ENCODE assay signal across 8 mouse cellular contexts in genomic region chr1:118759141-118759932, GRCm38 (mm10).
DNase-seq lines count a peak whose midpoint lies in the region; ATAC-seq and TF ChIP-seq lines count a peak whose summit lies in the region.

No protein-coding gene starts in this region.

- no peaks in the 10 kb centered on the region for H3K27me3 ChIP-seq in thymus, adult 2 months (ENCODE audit: control insufficient read depth, insufficient read depth, low read length)
- H3K27me3 ChIP-seq in heart, embryonic 10.5 days (ENCODE audit: insufficient read depth, poor library complexity, severe bottlenecking), result 0 out of 2 replicates have a peak, but pooled peaks cover 7% of the 10 kb centered on the region
- no peaks in the 10 kb centered on the region for H3K27me3 ChIP-seq in kidney, embryonic 16.5 days (ENCODE audit: insufficient read depth, low read length)
- H3K27me3 ChIP-seq in limb, embryonic 14.5 days (ENCODE audit: control insufficient read depth, insufficient read depth, low read length), result no peaks in the 10 kb centered on the region
- no peaks in the 10 kb centered on the region for H3K27me3 ChIP-seq in neural tube, embryonic 12.5 days (replicated peaks)

- H3K4me1 ChIP-seq in thymus, adult 2 months (replicated peaks; ENCODE audit: control insufficient read depth, insufficient read depth, low read length), result no peaks in the 10 kb centered on the region
- H3K4me1 ChIP-seq in heart, embryonic 10.5 days, result peaks cover 12% of the 10 kb centered on the region; the same call in 1 of the 2 replicates
- peaks cover 13% of the 10 kb centered on the region for H3K4me1 ChIP-seq in kidney, embryonic 16.5 days (ENCODE audit: insufficient read depth, low read length)
- peaks cover 3% of the 10 kb centered on the region; the same call in 1 of the 2 replicates for H3K4me1 ChIP-seq in limb, embryonic 14.5 days (ENCODE audit: control insufficient read depth, insufficient read depth, low read length)
- no peaks in the 10 kb centered on the region for H3K4me1 ChIP-seq in neural tube, embryonic 12.5 days

- peak; percentile 61 for DNase-seq in thymus, adult 2 months
- DNase-seq in thymus, adult 18-20 months, result no peak
- DNase-seq in embryo, embryonic 9.5 days (ENCODE audit: extremely low spot score), result peak; percentile 82
- DNase-seq in heart, embryonic 10.5 days (ENCODE audit: low spot score), result peak; percentile 83
- peak; percentile 80 for DNase-seq in limb, embryonic 14.5 days (ENCODE audit: low spot score)
- peak; percentile 77 for DNase-seq in testis, postnatal 14 days (ENCODE audit: low spot score)

- peak; percentile 50 for ATAC-seq in kidney, embryonic 16.5 days (ENCODE audit: low FRiP score, low TSS enrichment)
- ATAC-seq in limb, embryonic 14.5 days (ENCODE audit: low FRiP score, low read depth), result peak; percentile 79
- ATAC-seq in neural tube, embryonic 12.5 days (ENCODE audit: low FRiP score, low read depth), result peak; percentile 85

- H3K36me3 ChIP-seq in thymus, adult 2 months (ENCODE audit: control insufficient read depth, insufficient read depth, low read length), result no peaks in the 10 kb centered on the region
- no peaks in the 10 kb centered on the region for H3K36me3 ChIP-seq in heart, embryonic 10.5 days
- H3K36me3 ChIP-seq in kidney, embryonic 16.5 days (ENCODE audit: insufficient read depth, low read length), result no peaks in the 10 kb centered on the region
- H3K36me3 ChIP-seq in limb, embryonic 14.5 days (ENCODE audit: control insufficient read depth, insufficient read depth, low read length), result no peaks in the 10 kb centered on the region
- H3K36me3 ChIP-seq in neural tube, embryonic 12.5 days, result no peaks in the 10 kb centered on the region

- no peak overlapping the region for H3K4me3 ChIP-seq in thymus, adult 2 months (ENCODE audit: control insufficient read depth, insufficient read depth, low read length)
- H3K4me3 ChIP-seq in heart, embryonic 10.5 days, result no peak overlapping the region
- no peak overlapping the region for H3K4me3 ChIP-seq in kidney, embryonic 16.5 days (ENCODE audit: low read length)
- no peak overlapping the region for H3K4me3 ChIP-seq in limb, embryonic 14.5 days (replicated peaks; ENCODE audit: low read length)
- no peak overlapping the region for H3K4me3 ChIP-seq in neural tube, embryonic 12.5 days

- whole genome bisulfite sequencing in thymus, adult 2 months, result 17% methylated on average over 7 of the region's 7 CpGs
- WGBS in heart, embryonic 10.5 days, result 43% methylated on average over 7 of the region's 7 CpGs
- WGBS in kidney, embryonic 16.5 days, result 17% methylated on average over 7 of the region's 7 CpGs
- 15% methylated on average over 7 of the region's 7 CpGs for WGBS in limb, embryonic 14.5 days
- 34% methylated on average over 7 of the region's 7 CpGs for WGBS in neural tube, embryonic 12.5 days

- no peak for TF ChIP-seq POLR2A in thymus, adult 2 months (IDR thresholded peaks at IDR 0.05; ENCODE audit: control insufficient read depth, extremely low read depth, insufficient read depth, low read length, poor library complexity)
- TF ChIP-seq POLR2A in limb, embryonic 14.5 days (IDR thresholded peaks at IDR 0.05; ENCODE audit: borderline replicate concordance, extremely low read depth, insufficient read depth, insufficient read length), result no peak

- no peaks in the 10 kb centered on the region for H3K9me3 ChIP-seq in heart, embryonic 10.5 days
- H3K9me3 ChIP-seq in kidney, embryonic 16.5 days (ENCODE audit: low read length), result no peaks in the 10 kb centered on the region
- H3K9me3 ChIP-seq in limb, embryonic 14.5 days (ENCODE audit: control insufficient read depth, low read length), result no peaks in the 10 kb centered on the region
- H3K9me3 ChIP-seq in neural tube, embryonic 12.5 days, result no peaks in the 10 kb centered on the region

- H3K27ac ChIP-seq in thymus, adult 2 months (ENCODE audit: control insufficient read depth, insufficient read depth, low read length), result no peak overlapping the region
- no peak overlapping the region for H3K27ac ChIP-seq in heart, embryonic 10.5 days
- H3K27ac ChIP-seq in kidney, embryonic 16.5 days (ENCODE audit: low read length), result no peak overlapping the region
- no peak overlapping the region for H3K27ac ChIP-seq in limb, embryonic 14.5 days (replicated peaks; ENCODE audit: low read depth, low read length)
- no peak overlapping the region for H3K27ac ChIP-seq in neural tube, embryonic 12.5 days

- no peak for TF ChIP-seq CTCF in thymus, adult 2 months (IDR thresholded peaks at IDR 0.05; ENCODE audit: borderline replicate concordance, control insufficient read depth, extremely low read depth, insufficient read depth, low read length, poor library complexity)

- H3K9ac ChIP-seq in kidney, embryonic 16.5 days (replicated peaks; ENCODE audit: low read length), result no peak overlapping the region
- H3K9ac ChIP-seq in limb, embryonic 14.5 days (ENCODE audit: low read depth, low read length, severe bottlenecking), result no peak overlapping the region
- no peak overlapping the region for H3K9ac ChIP-seq in neural tube, embryonic 12.5 days

- no peak overlapping the region for H3K4me2 ChIP-seq in kidney, embryonic 16.5 days (replicated peaks; ENCODE audit: low read depth, low read length)
- H3K4me2 ChIP-seq in limb, embryonic 14.5 days (replicated peaks; ENCODE audit: low read depth, low read length, severe bottlenecking), result 0 out of 2 replicates have a peak overlapping the region, but pooled peaks have one; percentile 1
- H3K4me2 ChIP-seq in neural tube, embryonic 12.5 days (replicated peaks), result no peak overlapping the region

Comparison
In these comparisons a context has a peak if more than half of its experiments do, and no peak if none do; other contexts are left out.
1. DNase-seq: peak in thymus, adult 2 months (single experiment), embryo, embryonic 9.5 days (single experiment), heart, embryonic 10.5 days (single experiment), limb, embryonic 14.5 days (single experiment) and testis, postnatal 14 days (single experiment); none in thymus, adult 18-20 months (0 of 2).
2. Peak in every context shown above with its lines, with median percentiles within 50 percentile points of each other: ATAC-seq.